Mouse (Mus musculus) ES-E14 (cell line): Measurements from ENCODE around the gene Npff.

Source experiments
- CHD2 ChIP-seq: IDR thresholded peaks from 2 replicates; pipeline ENCODE4 v1.6.1; 2014; ENCODE audit warnings: mild to moderate bottlenecking, low read depth, low read length, inconsistent platforms
- HCFC1 ChIP-seq: IDR thresholded peaks from 2 replicates; pipeline ENCODE4 v1.6.1; 2012; ENCODE audit warnings: low read length, inconsistent platforms, borderline replicate concordance; ENCODE audit not compliant: insufficient read depth
- MAFK ChIP-seq: IDR thresholded peaks from 2 replicates; pipeline ENCODE4 v1.6.1; 2014; ENCODE audit warnings: mild to moderate bottlenecking, low read depth, low read length, inconsistent platforms; ENCODE audit not compliant: insufficient read depth
- ZC3H11A ChIP-seq: IDR thresholded peaks from 2 replicates; pipeline ENCODE4 v1.6.1; 2012; ENCODE audit warnings: low read depth, mild to moderate bottlenecking, inconsistent platforms, low read length, borderline replicate concordance
- ZNF384 ChIP-seq: IDR thresholded peaks from 2 replicates; pipeline ENCODE4 v1.6.1; 2012; ENCODE audit warnings: low read depth, low read length, inconsistent platforms

GRCm38 (mm10) chr15:102547478-102547877 lies 22.7 kb upstream of the Npff start:
- TF ChIP-seq ZNF384 (no peak), CHD2 (no peak), HCFC1 (no peak), MAFK (no peak), ZC3H11A (no peak)
